Mouse (Mus musculus) 3134 (cell line): Measurements from ENCODE around the gene Gm38394.

Experiments
- DNase-seq: peaks from one replicate; pipeline ENCODE4 v3.0.0-alpha.2; 2011; ENCODE audit warnings: low spot score; ENCODE audit not compliant: insufficient read length; ENCODE audit errors: extremely low read depth

The Gm38394 gene

DNA sequence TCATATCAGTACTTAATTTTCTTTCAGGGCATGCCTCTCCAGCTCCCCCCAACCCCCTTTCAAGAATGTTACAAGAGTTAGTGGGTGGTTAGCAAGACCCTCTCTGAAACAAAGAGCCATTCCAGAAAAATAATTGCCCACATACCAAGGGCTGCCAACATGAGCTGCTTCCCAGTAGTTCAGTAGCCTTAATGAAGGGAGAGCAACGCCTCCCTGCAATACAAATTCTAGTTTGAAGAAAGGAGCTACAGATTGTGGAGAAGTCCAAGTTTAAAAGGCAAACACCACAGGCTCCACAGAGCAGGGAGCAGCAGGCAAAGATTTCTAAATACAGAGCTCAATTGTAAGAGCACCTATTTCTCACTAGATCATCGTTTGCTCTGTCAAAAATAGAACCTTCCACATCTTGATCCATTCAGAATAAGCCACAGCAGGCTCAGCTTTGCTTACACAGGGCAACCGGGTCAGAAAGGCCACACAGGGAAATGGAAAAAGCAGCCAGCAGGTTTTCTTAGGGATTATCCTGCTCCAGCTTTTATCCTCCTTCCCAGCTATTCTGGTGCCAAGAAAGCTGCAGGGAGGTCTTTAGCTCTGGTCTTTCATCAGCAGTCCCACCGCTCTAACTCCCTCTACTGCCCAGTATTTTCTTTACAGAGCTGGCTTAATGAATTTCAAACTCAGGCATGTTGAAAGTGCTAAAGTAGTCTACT is 64.7 kb downstream of the Gm38394 start:
- DNase-seq = no peak

DNA sequence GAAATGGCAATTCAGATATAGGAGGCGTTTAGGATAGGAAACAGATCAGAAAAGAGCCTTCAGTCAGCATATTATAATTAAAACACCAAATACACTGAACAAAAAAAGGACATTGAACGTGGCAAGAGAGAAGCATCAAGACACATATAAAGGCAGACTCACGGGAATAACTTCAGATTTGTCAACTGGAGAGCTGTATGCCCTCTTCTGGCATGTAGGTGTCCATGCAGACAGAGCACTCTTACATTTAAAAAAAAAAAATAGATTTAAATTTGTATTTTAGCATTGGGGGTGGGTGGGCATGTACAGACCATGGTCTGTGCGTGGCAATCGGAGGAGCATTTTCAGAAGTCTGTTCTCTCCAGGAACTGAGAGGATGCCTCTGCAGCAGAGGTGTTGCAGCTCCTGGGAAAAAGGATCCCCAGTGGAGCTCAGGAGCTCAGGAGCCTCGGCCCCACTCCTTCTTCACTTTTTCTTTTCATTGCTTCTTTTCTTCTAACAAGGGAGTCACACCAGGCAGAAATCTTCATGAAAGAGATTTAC is 75.1 kb downstream of the Gm38394 start:
- no peak for DNase-seq

DNA sequence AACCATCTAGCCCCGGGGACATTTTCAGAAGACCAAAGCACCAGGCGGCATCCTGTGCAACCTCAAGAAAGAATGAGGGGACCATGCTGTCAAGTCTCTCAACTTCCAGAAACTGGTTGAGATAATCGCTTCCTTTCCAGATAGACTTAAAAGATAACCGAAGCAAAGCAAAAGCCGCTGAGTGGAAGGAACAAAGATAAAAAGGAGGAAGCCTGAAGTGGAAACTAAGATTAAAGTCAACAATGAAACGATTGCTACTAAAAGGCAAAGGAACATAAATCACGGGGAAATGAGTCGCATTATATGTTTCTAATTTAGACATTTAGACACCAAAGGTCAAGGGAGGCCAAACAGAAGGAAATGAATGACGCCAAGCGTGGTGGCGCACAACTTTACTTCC is 89.8 kb downstream of the Gm38394 start:
- DNase-seq = no peak
